Mouse (Mus musculus) embryonic stem cell, embryonic (primary cell): ENCODE results near the gene Ccnq.

ENCODE experiments used
- CTCF ChIA-PET, 4 experiments: fragments of 300-600 bp in 2 of 4; fragments of 350-600 bp in 2 of 4; sonication (Branson Sonifier 250); formaldehyde crosslinking; loops; one replicate each; lab custom pipeline; 2022; ENCODE audit warnings: inconsistent platforms in 2 of 4; lab: Charles Lee
- POLR2A ChIA-PET, 4 experiments: fragments of 300-600 bp in 2 of 4; fragments of 350-600 bp in 2 of 4; sonication (Branson Sonifier 250); formaldehyde crosslinking; loops; one replicate each; lab custom pipeline; 2022; ENCODE audit warnings: antibody characterized with exemption in 4 of 4, inconsistent platforms in 1 of 4; lab: Charles Lee

The Ccnq gene

GRCm38 (mm10) chr11:78750885-78751842 is at the start of gene Ccnq:
Ccnq (minus strand) TSS chr11:78751729.
- ChIA-PET POLR2A (interaction anchor here (0.6 to 2.6 kb wide), 30 partner anchors 9 to 1721 kb away, joined by 3 to 18 read pairs (median 3); partner anchors contain the start of genes Ift20 (in 2 of the 4) and Tnfaip1 (in 2 of the 4)), CTCF (interaction anchor here in 1 of 4 experiments (0.6 kb wide), 1 partner anchor 162 kb away, joined by 8 read pairs; no protein-coding TSS in a partner anchor)

- CTCF ChIA-PET, result interaction anchor here in 1 of 4 experiments (0.6 kb wide), 2 partner anchors 124 to 796 kb away, joined by 4 to 10 read pairs; no protein-coding TSS in a partner anchor
- POLR2A ChIA-PET, result interaction anchor here in 1 of 4 experiments (1.0 kb wide), 1 partner anchor 19 kb away, joined by 4 read pairs; no protein-coding TSS in a partner anchor
Measured at GRCm38 (mm10) chr11:78801094-78801493, 49.6 kb upstream of the Ccnq start.

- POLR2A ChIA-PET, result no interaction called here
- CTCF ChIA-PET, result no interaction called here
Measured at GRCm38 (mm10) chr11:78796072-78796729, 44.7 kb upstream of the Ccnq start.

GRCm38 (mm10) chr11:78793116-78793515 is 41.6 kb upstream of the Ccnq start:
- ChIA-PET CTCF (interaction anchor here in 1 of 4 experiments (0.6 kb wide), 1 partner anchor 38 kb away, joined by 4 read pairs; no protein-coding TSS in a partner anchor), POLR2A (interaction anchor here in 3 of 4 experiments (0.6 to 1.6 kb wide), 3 partner anchors 10 to 15 kb away, joined by 3 to 5 read pairs (median 3); no protein-coding TSS in a partner anchor)

- POLR2A ChIA-PET, result interaction anchor here in 3 of 4 experiments (0.6 to 1.6 kb wide), 7 partner anchors 8 to 24 kb away, joined by 3 to 5 read pairs (median 3); no protein-coding TSS in a partner anchor
- CTCF ChIA-PET, result interaction anchor here in 2 of 4 experiments (0.6 to 1.2 kb wide), 3 partner anchors 13 to 164 kb away, joined by 3 to 4 read pairs (median 3); no protein-coding TSS in a partner anchor
Measured at GRCm38 (mm10) chr11:78792465-78792864, 40.9 kb upstream of the Ccnq start.

GRCm38 (mm10) chr11:78792055-78792454 is 40.5 kb upstream of the Ccnq start:
- ChIA-PET POLR2A (interaction anchor here in 3 of 4 experiments (0.6 to 1.6 kb wide), 7 partner anchors 8 to 24 kb away, joined by 3 to 5 read pairs (median 3); no protein-coding TSS in a partner anchor), CTCF (interaction anchor here in 3 of 4 experiments (0.6 to 1.2 kb wide), 4 partner anchors 13 to 1491 kb away, joined by 3 to 4 read pairs (median 4); no protein-coding TSS in a partner anchor)

- ChIA-PET POLR2A (interaction anchor here in 2 of 4 experiments (1.0 to 1.4 kb wide), 3 partner anchors 9 to 16 kb away, joined by 3 to 4 read pairs (median 4); no protein-coding TSS in a partner anchor), CTCF (interaction anchor here in 3 of 4 experiments (0.6 to 1.2 kb wide), 4 partner anchors 14 to 1492 kb away, joined by 3 to 4 read pairs (median 4); no protein-coding TSS in a partner anchor)
Measured at GRCm38 (mm10) chr11:78791582-78791981, 40.1 kb upstream of the Ccnq start.

- ChIA-PET POLR2A (interaction anchor here in 1 of 4 experiments (1.0 to 2.4 kb wide), 3 partner anchors 16 to 92 kb away, joined by 3 to 7 read pairs (median 3); partner anchors contain the start of genes Ccnq and Nlk), CTCF (interaction anchor here in 3 of 4 experiments (0.6 to 1.4 kb wide), 3 partner anchors 13 to 65 kb away, joined by 3 to 6 read pairs (median 4); no protein-coding TSS in a partner anchor)
Measured at GRCm38 (mm10) chr11:78789370-78790060, 38.0 kb upstream of the Ccnq start.

GRCm38 (mm10) chr11:78786013-78786431 is 34.5 kb upstream of the Ccnq start:
- POLR2A ChIA-PET, result no interaction called here
- CTCF ChIA-PET, result no interaction called here

- CTCF ChIA-PET, result no interaction called here
- POLR2A ChIA-PET, result interaction anchor here (0.5 to 1.2 kb wide), 4 partner anchors 9 to 1189 kb away, joined by 3 to 5 read pairs (median 3); no protein-coding TSS in a partner anchor
Measured at GRCm38 (mm10) chr11:78782791-78783347, 31.3 kb upstream of the Ccnq start.

- ChIA-PET CTCF (no interaction called here), POLR2A (interaction anchor here (0.5 to 1.2 kb wide), 4 partner anchors 10 to 1188 kb away, joined by 3 to 5 read pairs (median 3); no protein-coding TSS in a partner anchor)
Measured at GRCm38 (mm10) chr11:78782326-78782725, 30.8 kb upstream of the Ccnq start.

- CTCF ChIA-PET, result interaction anchor here in 1 of 4 experiments (0.6 kb wide), 1 partner anchor 25 kb away, joined by 4 read pairs; no protein-coding TSS in a partner anchor
- POLR2A ChIA-PET, result interaction anchor here in 1 of 4 experiments (0.5 kb wide), 1 partner anchor 283 kb away, joined by 8 read pairs; the partner anchor contains the start of gene Sarm1
Measured at GRCm38 (mm10) chr11:78780571-78780970, 29.0 kb upstream of the Ccnq start.

GRCm38 (mm10) chr11:78780002-78780401 is 28.5 kb upstream of the Ccnq start:
- ChIA-PET POLR2A (interaction anchor here in 1 of 4 experiments (0.5 kb wide), 1 partner anchor 282 kb away, joined by 8 read pairs; the partner anchor contains the start of gene Sarm1), CTCF (interaction anchor here in 1 of 4 experiments (0.6 kb wide), 1 partner anchor 26 kb away, joined by 4 read pairs; no protein-coding TSS in a partner anchor)

GRCm38 (mm10) chr11:78777851-78778680 is 26.5 kb upstream of the Ccnq start:
- ChIA-PET CTCF (interaction anchor here in 2 of 4 experiments (0.5 to 1.6 kb wide), 3 partner anchors 11 to 134 kb away, joined by 3 to 4 read pairs (median 3); no protein-coding TSS in a partner anchor), POLR2A (interaction anchor here in 2 of 4 experiments (1.2 to 1.9 kb wide), 3 partner anchors 14 to 15 kb away, joined by 5 to 7 read pairs (median 5); no protein-coding TSS in a partner anchor)

GRCm38 (mm10) chr11:78771751-78772283 is 20.3 kb upstream of the Ccnq start:
- CTCF ChIA-PET, result no interaction called here
- POLR2A ChIA-PET, result interaction anchor here in 2 of 4 experiments (0.6 to 1.3 kb wide), 3 partner anchors 20 to 207 kb away, joined by 3 read pairs; partner anchors contain the start of gene Ccnq (in 1 of the 2)
